Mouse (Mus musculus): ENCODE data around the gene E130114P18Rik.

- TF ChIP-seq CTCF (IDR thresholded peaks at IDR 0.05; ENCODE audit: control insufficient read depth, insufficient read depth, insufficient replicate concordance, low read depth, low read length) (no peak), POLR2A (IDR thresholded peaks at IDR 0.05; ENCODE audit: control insufficient read depth, low read depth, low read length) (no peak)
These were observed 157.5 kb downstream of the E130114P18Rik start for GRCm38 (mm10) chr4:97620409-97620808.
